Mouse (Mus musculus) hindlimb bud, embryonic 11.5 days (tissue): ENCODE data around the gene Kcnh1.

Experiments used
- DNase-seq: peaks from one replicate; pipeline ENCODE4 v3.0.0-alpha.2; 2012; ENCODE audit warnings: low read depth, low spot score; ENCODE audit errors: extremely low spot score

Kcnh1 gene

GRCm38 (mm10) chr1:192451722-192452121 lies 261.1 kb downstream of the Kcnh1 start:
- DNase-seq: no peak

- DNase-seq: no peak
Measured at GRCm38 (mm10) chr1:192454501-192454900, 263.9 kb downstream of the Kcnh1 start.

- no peak for DNase-seq
Measured at GRCm38 (mm10) chr1:192454981-192455380, 264.4 kb downstream of the Kcnh1 start.

GRCm38 (mm10) chr1:192457037-192457436 lies 266.5 kb downstream of the Kcnh1 start:
- no peak for DNase-seq

- peak; percentile 47 for DNase-seq
Measured at GRCm38 (mm10) chr1:192457526-192458206, 267.1 kb downstream of the Kcnh1 start.

GRCm38 (mm10) chr1:192463732-192464131 lies 273.2 kb downstream of the Kcnh1 start:
- no peak for DNase-seq

- DNase-seq: peak; percentile 63
Measured at GRCm38 (mm10) chr1:192472366-192472765, 281.8 kb downstream of the Kcnh1 start.

- no peak for DNase-seq
Measured at GRCm38 (mm10) chr1:192473134-192473533, 282.6 kb downstream of the Kcnh1 start.

- no peak for DNase-seq
Measured at GRCm38 (mm10) chr1:192476704-192477103, 286.1 kb downstream of the Kcnh1 start.

GRCm38 (mm10) chr1:192477556-192477955 lies 287.0 kb downstream of the Kcnh1 start:
- DNase-seq: no peak

GRCm38 (mm10) chr1:192478176-192478575 lies 287.6 kb downstream of the Kcnh1 start:
- DNase-seq: no peak

GRCm38 (mm10) chr1:192480072-192480784 lies 289.7 kb downstream of the Kcnh1 start:
- no peak for DNase-seq

GRCm38 (mm10) chr1:192481446-192481845 lies 290.9 kb downstream of the Kcnh1 start:
- DNase-seq: no peak

GRCm38 (mm10) chr1:192485030-192485429 lies 294.5 kb downstream of the Kcnh1 start:
- DNase-seq: no peak

GRCm38 (mm10) chr1:192487571-192487970 lies 297.0 kb downstream of the Kcnh1 start:
- no peak for DNase-seq

- no peak for DNase-seq
Measured at GRCm38 (mm10) chr1:192489908-192490825, 299.6 kb downstream of the Kcnh1 start.

GRCm38 (mm10) chr1:192497505-192497904 lies 306.9 kb downstream of the Kcnh1 start:
- DNase-seq: no peak

- no peak for DNase-seq
Measured at GRCm38 (mm10) chr1:192502016-192502415, 311.4 kb downstream of the Kcnh1 start.

GRCm38 (mm10) chr1:192502835-192503234 lies 312.3 kb downstream of the Kcnh1 start:
- DNase-seq: no peak

GRCm38 (mm10) chr1:192503651-192504050 lies 313.1 kb downstream of the Kcnh1 start:
- no peak for DNase-seq

- no peak for DNase-seq
Measured at GRCm38 (mm10) chr1:192512821-192513220, 322.2 kb downstream of the Kcnh1 start.
